Mouse (Mus musculus): ENCODE data around the gene Pjvk. TPM values are rescaled to one million over a fixed set of nuclear protein-coding genes. Genes with fewer than 3 reads are reported as not detected.
"Not testable (repeated sequence)": the region's sequence is repeated elsewhere in the genome, so short reads cannot be mapped to it uniquely, and the experiment has no call there.

Gene Pjvk
- total RNA-seq (2014; fragmentation: Nextera tagmentation) (not detected in 2 replicates), total RNA-seq (2017) (not detected in 2 replicates)

DNA sequence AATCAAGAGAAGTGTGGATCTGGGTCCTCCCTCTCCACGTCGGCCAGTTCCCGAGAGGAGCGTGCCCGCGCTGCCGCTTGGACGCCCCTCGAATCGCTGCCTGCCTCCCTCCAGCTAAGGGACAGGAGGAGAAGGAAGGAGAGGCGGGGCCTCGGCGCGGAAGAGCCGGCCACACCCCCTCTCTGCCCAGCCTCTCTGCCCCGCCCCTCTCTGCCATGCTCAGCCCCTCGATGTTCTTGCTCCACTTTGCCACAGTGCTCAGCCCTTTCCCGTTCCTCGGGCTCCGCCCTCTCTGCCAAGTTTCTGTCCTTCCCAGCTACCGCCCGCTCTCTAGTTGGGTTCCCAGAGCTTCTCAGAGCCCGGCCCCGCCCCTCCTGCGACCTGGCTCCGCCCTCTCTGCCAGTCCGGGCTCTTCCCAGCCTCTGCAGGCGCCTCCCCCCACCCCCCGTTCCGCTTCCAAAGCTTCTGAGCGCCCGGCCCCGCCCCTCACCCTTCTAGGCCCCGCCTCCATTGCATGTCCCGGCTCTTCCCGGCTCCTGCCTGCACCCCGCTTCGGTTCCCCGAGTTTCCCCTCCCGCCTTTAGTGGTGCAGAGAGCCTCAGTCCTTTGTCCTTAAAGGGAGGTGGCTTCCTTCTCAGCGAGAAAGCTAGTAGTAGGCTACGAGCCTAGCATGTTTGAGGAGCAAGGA, at the start of gene Pjvk, which contains the start of gene Prkra:
Gene Pjvk, plus strand, starts transcription at position 594 of the 688 bp plus-strand sequence.
Gene Prkra, minus strand, starts transcription at position 133 of the 688 bp plus-strand sequence.
- peak; percentile 92 for ATAC-seq (replicated peaks; ENCODE audit: low FRiP score, low TSS enrichment, poor library complexity, severe bottlenecking)

DNA sequence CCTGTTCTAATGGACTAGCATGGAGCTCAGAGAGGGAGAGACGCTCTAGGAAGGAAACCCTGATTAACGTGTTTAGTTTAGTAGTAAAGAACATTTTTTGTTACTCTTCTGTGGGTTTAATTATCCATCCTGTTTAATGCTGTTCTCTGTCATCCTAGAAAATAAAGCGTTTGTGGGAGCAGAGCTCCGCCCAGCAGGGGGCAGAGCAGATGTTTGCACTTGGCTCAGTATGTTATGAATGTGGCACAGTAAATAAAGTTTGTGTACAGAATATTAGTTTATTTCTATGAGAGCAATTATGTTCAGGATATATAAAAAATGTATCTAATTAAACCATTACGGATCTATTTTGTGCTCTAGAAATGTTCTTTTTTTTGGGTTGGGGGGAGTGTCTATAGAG, 49.1 kb upstream of the Pjvk start:
- no peak for ATAC-seq (replicated peaks; ENCODE audit: low FRiP score, low TSS enrichment, poor library complexity, severe bottlenecking)

DNA sequence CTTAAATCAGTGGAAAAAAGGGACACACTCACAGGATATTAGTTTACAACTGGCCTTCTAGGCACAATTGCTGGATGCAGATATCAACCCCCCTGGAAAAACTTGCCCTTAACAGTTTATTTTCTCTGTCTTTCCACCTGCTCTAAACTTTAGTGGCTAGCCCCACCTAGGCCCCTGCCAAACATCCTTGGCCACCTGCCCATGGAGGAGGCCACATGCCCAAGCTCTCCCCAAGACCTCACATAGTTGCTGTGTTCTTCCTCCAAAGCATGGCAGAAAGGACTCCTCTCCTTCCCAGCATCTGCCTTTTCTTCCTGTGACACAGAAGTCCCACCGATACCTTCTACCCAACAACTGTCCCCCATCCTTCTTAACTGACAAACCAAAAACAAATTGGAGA, 46.0 kb upstream of the Pjvk start:
- no peak for ATAC-seq (replicated peaks; ENCODE audit: low FRiP score, low TSS enrichment, poor library complexity, severe bottlenecking)

DNA sequence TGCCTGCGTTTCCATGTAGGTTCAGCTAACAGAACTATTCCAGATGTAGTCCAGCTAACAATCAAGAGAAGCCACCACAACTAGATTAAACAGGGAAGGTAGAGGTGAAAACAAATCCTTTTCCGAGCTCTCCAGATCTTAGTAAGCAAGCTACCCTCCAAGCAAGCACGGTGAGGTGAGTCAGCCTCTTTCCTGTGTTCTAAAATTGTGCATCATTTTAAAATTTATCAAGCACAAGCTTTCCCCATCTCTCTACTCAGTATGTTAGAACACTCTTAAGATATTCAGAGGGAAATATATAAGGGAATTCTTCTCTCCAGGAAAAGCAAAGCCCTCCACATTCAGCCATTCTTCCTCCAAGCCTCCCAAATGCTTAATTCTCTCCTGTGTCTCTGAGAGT, 41.6 kb upstream of the Pjvk start:
- ATAC-seq (replicated peaks; ENCODE audit: low FRiP score, low TSS enrichment, poor library complexity, severe bottlenecking), result no peak

DNA sequence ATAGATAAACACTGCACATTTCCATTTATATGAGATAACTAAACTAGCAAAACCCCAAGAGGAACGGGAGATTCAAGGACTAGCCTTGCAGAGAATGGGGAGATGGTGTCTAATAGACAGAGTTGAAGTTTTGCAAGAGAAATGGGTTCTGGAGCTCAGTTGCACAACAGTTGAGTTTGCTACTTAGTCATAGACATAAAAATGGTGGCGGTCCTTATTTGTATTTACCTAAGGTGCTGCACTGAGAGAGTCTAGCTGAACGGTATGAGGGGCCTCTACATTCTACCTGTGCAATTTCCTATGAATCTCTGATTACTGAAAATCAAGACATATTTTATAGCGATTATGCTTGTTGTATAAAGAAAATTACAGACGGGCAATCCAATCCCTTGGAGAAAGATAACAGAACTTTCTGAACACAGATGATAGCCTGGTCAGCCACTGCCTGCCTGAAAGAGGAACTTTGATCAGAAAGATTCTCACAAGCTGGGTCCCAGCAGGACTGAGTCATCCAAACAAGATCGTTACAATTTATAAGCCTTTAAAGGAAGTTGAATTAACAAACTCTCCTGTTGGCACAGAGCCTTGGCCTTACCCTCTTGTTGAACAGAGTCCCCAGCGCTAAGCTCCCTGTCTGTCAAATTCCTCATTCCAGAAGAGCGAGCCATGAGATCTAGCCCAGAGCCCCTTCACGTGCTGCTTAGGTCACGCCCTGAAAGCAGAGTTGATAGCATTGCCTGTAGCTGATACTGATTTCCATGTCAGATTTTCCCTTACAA, 37.8 kb upstream of the Pjvk start:
- no peak for ATAC-seq (replicated peaks; ENCODE audit: low FRiP score, low TSS enrichment, poor library complexity, severe bottlenecking)

DNA sequence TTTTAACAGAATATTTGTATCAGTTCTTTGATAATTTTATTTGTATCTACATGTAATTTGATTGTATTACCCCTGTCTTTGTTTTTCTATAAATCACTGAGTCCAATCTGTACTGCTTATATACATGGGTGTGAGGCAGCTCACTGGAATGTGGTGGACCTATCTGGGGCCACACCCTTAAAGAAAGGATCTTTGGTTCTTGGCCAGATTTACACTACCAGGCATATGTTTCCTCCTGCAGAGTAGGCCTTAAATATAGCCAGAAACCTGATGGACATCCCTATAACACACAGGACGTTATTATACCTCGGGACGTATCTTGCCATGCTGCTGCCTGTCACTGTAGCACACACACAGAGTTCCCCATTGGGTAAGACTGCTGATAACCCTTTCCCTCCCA, 36.3 kb upstream of the Pjvk start:
- ATAC-seq (replicated peaks; ENCODE audit: low FRiP score, low TSS enrichment, poor library complexity, severe bottlenecking), result no peak

DNA sequence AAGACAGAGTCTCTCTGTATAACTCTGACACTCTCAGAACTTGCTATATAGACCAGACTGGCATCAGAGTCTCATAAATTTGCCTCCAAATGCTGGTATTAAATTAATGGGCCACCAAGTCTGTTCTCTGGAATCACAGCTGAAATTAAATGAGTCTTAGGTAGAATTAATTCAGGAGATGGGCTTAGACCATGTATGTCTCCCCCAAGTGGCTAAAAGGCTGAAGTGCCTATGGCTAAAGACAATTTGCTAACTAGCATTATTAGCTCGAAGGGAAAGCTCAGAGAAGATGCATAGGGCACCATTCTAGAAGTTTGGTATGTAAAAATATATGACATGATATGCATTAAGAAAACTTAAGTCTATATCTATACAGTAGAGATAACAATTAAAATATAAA, 30.2 kb upstream of the Pjvk start:
- peak; percentile 79 for ATAC-seq (replicated peaks; ENCODE audit: low FRiP score, low TSS enrichment, poor library complexity, severe bottlenecking)

DNA sequence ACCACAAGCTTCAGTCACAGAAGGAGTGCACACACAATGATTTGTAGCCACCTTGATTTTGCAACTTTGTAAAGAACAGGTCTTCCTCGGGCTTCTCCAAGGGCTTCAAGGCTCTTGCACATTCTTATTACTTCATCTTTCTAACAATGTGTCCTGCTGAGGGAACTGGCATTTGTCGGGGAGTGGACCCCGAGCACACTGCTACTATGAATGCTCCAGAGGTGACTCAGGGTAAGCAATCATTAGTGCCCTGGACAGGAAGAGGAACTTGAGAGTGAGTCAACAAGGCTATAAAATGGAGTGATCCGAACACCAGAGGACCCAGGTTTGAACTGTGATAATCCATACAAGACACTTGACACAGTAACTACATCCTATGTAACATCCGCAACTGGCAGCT, 28.1 kb upstream of the Pjvk start:
- ATAC-seq (replicated peaks; ENCODE audit: low FRiP score, low TSS enrichment, poor library complexity, severe bottlenecking), result no peak

DNA sequence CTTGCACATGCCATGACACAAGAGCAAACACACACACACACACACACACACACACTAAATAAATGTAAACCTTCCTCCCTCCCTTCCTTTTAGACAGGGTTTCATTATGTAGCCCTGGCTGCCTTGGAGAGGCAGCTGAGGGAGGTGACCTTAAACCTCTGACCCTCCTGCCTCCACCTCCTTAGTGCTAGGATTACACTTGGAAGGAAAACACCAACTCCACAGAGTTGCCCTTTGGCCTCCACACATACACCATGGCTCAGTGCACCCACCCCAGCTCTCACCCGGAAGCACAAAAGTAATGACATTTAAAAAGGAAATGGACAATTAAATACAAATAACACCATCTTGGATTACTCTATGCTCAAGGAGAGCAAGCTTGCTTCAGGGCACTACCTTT, 26.6 kb upstream of the Pjvk start:
- ATAC-seq (replicated peaks; ENCODE audit: low FRiP score, low TSS enrichment, poor library complexity, severe bottlenecking), result no peak

DNA sequence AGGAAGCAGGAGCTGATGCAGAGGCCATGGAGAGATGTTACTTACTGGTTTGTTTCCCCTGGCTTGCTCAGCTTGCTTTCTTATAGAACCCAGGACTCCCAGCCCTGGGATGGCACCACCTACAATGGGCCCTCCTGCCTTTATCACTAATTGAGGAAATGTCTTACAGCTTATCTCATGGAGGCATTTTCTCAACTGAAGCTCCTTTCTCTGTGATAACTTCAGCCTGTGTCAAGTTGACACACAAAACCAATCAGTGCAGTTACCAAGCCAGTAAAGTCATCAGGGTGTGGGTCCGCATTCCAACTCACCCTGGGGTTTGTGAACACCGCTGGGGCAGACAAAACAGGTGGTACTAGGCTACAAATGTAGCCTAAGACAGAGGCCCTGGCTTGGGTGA, 26.0 kb upstream of the Pjvk start:
- ATAC-seq (replicated peaks; ENCODE audit: low FRiP score, low TSS enrichment, poor library complexity, severe bottlenecking), result not testable (repeated sequence)

DNA sequence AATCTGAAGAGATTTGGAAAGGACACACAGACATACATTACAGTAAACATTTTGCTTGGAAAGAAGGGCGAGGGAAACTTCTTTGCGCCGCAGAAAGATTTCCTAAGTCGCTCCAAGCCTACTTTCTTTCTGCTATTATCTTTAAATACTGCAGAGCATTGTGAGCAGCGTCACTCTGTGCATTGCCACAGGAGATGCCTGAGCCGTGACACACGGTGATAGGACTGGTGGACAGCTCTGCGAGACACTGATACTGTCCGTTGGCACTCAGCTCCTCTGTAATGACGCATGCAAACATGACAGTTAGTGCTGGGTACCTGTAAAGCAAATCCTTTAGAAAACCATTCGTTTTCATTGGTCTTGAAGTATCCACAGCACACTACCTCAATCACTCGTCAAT, 18.0 kb upstream of the Pjvk start:
- peak; percentile 71 for ATAC-seq (replicated peaks; ENCODE audit: low FRiP score, low TSS enrichment, poor library complexity, severe bottlenecking)

DNA sequence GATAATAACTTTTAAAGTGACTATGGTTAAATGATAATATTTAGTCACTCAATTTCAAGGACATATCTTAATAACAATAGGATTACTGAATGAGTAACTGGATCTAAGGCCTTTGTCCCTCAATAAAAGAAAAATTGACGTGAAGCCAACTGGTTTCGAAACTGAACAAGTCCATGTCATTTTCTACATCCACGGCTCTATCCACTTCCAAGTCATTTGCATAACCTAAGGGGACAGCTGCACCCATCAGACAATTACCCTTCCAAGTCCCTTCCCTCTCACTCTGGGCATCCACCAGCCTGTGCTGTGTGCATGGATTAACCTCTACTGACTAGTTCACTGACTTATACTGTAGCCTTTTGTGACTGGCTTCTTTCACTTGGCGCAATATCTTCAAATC, 16.7 kb upstream of the Pjvk start:
- ATAC-seq (replicated peaks; ENCODE audit: low FRiP score, low TSS enrichment, poor library complexity, severe bottlenecking), result no peak

DNA sequence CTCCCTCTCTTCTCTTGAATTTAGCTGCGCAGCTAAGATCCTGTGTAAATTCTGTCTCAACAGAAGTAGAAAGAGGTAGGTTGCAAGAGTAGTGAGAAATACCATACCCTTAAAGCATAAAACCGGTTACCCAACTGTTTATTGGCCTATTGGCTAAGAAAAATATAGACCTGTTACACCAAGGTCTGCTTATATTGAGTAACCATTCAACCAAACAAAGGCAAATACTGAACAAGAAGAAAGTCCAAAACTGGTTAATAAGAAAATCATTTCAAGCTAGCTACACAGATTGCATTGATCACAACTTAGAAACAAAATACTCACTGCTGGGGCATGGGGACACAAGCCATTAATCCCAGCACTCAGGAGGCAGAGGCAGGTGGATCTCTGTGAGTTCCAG, 8.6 kb upstream of the Pjvk start:
- no peak for ATAC-seq (replicated peaks; ENCODE audit: low FRiP score, low TSS enrichment, poor library complexity, severe bottlenecking)

DNA sequence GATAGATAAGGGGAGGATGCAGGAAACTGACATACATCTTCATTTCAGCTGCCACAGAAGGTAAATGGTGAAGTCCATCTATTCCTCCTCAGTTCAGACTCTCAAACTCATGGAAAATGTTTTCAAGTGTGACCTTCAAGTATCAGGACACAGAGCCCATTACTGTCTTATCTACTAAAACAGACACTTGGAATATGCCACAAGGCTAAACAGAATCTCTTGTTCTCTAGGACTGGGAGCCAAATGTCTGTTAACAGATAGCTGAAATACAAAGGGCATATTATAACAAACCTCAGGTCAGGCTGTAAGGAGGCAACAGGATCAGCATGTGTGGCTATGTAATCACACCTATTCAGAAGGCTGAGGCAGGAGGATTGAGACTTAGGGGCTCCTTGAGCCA, 4.5 kb upstream of the Pjvk start:
- ATAC-seq (replicated peaks; ENCODE audit: low FRiP score, low TSS enrichment, poor library complexity, severe bottlenecking), result peak; percentile 55

DNA sequence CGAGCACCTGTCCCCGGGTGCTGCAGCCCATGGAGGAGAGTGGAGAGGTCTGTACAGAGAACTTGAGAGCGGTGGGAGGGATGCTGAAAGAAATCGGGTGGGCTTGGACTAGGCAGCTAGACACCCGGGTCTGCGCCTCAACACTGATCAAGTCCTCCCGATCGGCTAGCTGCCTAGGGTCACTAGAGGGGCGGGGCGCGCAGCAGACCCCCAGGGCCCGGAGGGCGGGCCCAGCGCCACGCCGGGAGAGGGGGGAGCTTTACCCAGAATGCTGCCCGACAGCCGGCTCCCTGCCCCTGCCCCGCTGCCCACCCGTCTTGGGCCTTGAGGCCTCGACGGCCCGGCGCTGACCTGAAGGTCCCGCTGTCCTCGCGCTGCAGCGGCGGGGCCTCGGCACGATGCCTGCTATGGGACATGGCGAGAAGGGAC, 821 bp upstream of the Pjvk start:
- ATAC-seq (replicated peaks; ENCODE audit: low FRiP score, low TSS enrichment, poor library complexity, severe bottlenecking), result no peak

DNA sequence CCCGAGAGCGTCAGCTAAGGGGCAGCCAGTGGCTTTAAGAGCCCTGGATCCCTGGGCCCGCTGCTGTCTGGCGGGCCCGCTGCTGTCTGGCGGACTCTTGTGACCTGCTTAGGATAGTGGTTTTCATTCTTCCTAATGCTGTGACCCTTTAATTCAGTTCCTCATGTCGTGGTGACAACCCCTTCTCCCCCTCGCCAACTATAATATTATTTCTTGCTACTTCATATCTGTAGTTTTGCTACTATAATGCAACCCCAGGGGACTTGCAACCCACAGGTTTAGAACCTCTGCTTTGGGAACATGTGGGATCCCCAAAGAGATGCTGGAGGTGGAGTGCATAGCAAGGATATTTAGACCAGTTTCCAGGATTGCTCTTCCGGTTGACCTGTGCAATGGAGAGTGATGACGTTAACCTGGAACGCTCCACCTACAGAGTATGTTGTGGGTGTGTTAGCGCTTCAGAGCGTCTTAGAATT, 428 bp downstream of the Pjvk start:
- ATAC-seq (replicated peaks; ENCODE audit: low FRiP score, low TSS enrichment, poor library complexity, severe bottlenecking), result peak; percentile 7; the same call in 1 of the 2 replicates

DNA sequence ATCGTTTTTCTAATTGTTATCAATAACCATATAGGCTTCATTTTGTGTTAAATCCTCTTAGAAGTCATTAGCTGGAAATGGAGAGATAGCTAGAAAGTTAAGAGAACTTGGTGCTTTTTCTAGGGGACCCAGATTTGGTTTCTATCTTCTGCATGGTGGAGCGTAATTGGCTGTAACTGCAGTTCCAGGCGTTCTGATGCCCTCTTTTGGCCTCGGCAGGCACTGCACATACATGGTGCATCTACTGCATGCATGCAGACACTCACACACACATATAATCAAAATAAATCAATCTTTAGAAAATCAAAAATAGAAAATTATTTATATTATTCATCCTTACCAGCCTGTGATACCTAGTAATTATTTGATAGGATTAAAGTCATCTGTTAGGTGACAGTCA, 4.8 kb downstream of the Pjvk start:
- ATAC-seq (replicated peaks; ENCODE audit: low FRiP score, low TSS enrichment, poor library complexity, severe bottlenecking), result no peak

DNA sequence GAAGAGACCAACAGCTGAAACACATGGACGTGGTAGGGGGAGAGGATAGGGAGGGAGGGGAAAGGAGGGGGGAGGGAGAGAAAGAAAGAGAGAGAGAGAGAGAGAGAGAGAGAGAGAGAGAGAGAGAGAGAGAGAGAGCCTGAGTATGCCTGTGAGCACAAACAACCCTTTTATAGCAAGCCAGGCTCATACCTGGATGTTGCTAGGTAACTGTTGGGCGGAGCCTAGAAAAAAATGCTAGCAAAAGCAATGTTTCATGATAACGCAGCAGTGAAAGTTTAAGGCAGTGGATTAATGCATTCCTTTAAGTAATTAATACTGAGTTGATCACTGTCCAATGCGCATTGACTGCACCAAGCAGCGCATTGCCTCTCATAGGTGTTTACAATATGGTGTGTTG, 6.4 kb downstream of the Pjvk start:
- ATAC-seq (replicated peaks; ENCODE audit: low FRiP score, low TSS enrichment, poor library complexity, severe bottlenecking), result no peak

DNA sequence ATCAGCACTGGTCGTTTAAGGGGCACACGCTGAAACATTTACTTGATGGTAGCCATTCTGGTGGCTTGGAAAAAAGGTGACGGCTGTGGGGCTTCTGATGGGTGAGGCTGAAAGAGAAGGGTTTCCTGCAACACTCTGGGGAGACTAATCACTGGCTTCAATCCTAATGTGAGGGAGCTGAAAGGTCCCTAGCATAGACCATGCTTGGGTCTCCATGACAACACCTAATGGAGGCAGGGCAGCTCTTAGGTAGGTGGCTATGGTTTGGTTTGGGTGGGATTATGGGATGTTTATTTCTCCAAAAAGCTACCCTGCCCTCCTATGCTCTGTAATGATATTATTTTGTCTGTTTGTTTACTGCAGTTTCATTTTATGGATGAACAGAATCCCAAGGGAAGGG, 7.2 kb downstream of the Pjvk start:
- no peak for ATAC-seq (replicated peaks; ENCODE audit: low FRiP score, low TSS enrichment, poor library complexity, severe bottlenecking)

DNA sequence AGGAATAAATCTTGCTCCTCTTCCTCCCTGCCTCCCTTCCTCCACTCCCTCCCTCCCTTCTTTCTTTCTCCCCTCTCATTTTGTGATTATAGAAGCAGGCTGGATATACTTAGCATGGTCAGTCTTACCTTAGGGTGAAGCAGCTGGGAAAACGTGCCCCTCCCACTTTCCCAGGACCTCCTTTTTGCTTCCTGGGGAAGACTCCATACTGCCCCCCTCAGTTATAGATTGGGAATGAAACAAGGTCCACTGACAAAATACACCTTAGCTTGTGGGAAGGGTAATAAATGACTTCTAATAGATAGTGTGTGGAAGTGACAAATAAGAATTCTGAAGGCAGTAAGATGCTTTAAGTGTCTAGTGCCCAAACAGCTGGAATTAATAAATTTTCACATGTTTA, 7.7 kb downstream of the Pjvk start:
- ATAC-seq (replicated peaks; ENCODE audit: low FRiP score, low TSS enrichment, poor library complexity, severe bottlenecking), result peak; percentile 79

DNA sequence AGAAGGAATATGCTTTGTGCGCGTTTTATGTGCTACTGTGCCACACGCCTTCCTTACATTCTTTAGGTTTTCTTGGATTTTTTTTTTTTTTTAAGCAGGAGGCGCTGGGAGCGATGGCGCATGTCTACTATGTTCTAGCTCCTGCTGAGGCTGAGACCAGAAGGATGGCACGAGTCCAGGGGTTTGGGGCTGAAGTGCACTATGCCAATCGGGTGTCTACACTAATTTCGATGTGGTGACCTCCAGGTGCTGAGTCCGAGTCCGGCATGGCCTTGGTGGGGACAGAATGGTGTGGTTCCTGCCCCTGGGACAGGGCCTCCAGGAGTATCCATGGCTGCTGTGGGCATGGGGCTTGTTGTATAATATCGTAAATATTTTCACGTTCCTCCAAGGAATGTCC, 10.3 kb downstream of the Pjvk start:
- ATAC-seq (replicated peaks; ENCODE audit: low FRiP score, low TSS enrichment, poor library complexity, severe bottlenecking), result no peak
